Mouse (Mus musculus) layer of hippocampus, adult 18-20 months (tissue): ENCODE measurements at regions not wholly inside any gene's neighbourhood (a gene's known extent, or its start where the extent isn't known, plus 50 kb on each side); places are given as distances from the start of the nearest gene placed in this dataset.
"Not testable (repeated sequence)": the region's sequence is repeated elsewhere in the genome, so short reads cannot be mapped to it uniquely, and the experiment has no call there.

Experiments
- DNase-seq, 2 experiments: peaks; one replicate each; pipeline ENCODE4 v3.0.0; 2022; ENCODE audit warnings: low spot score in 2 of 2

GRCm38 (mm10) chr5:75404601-75405285 is 170.0 kb upstream of the Kit start:
- no peak for DNase-seq

GRCm38 (mm10) chr5:75405496-75405895 is 169.2 kb upstream of the Kit start:
- DNase-seq = no peak

GRCm38 (mm10) chr5:75407686-75408085 is 167.0 kb upstream of the Kit start:
- DNase-seq = no peak

- DNase-seq = no peak
These were observed 164.2 kb upstream of the Kit start for GRCm38 (mm10) chr5:75410240-75411186.

GRCm38 (mm10) chr5:75419282-75419681 is 155.4 kb upstream of the Kit start:
- DNase-seq = not testable (repeated sequence)

- DNase-seq = no peak
These were observed 141.8 kb upstream of the Kit start for GRCm38 (mm10) chr5:75432885-75433284.

- DNase-seq = no peak
These were observed 136.8 kb upstream of the Kit start for GRCm38 (mm10) chr5:75437924-75438323.

- no peak for DNase-seq
These were observed 130.6 kb upstream of the Kit start for GRCm38 (mm10) chr5:75444024-75444604.

- DNase-seq = no peak
These were observed 128.3 kb upstream of the Kit start for GRCm38 (mm10) chr5:75446386-75446785.

- no peak for DNase-seq
These were observed 124.7 kb upstream of the Kit start for GRCm38 (mm10) chr5:75449913-75450525.

- no peak for DNase-seq
These were observed 124.2 kb upstream of the Kit start for GRCm38 (mm10) chr5:75450564-75450963.

- no peak for DNase-seq
These were observed 123.6 kb upstream of the Kit start for GRCm38 (mm10) chr5:75451081-75451480.

- no peak for DNase-seq
These were observed 123.0 kb upstream of the Kit start for GRCm38 (mm10) chr5:75451693-75452092.

GRCm38 (mm10) chr5:75453757-75454390 is 120.8 kb upstream of the Kit start:
- peak; percentile 13 to 48 for DNase-seq

GRCm38 (mm10) chr5:75454961-75455541 is 119.7 kb upstream of the Kit start:
- DNase-seq = no peak

- peak in 1 of 2 experiments; percentile 34 for DNase-seq
These were observed 117.3 kb upstream of the Kit start for GRCm38 (mm10) chr5:75457403-75457802.

- DNase-seq = peak in 1 of 2 experiments; percentile 57
These were observed 116.4 kb upstream of the Kit start for GRCm38 (mm10) chr5:75458317-75458716.

- no peak for DNase-seq
These were observed 114.9 kb upstream of the Kit start for GRCm38 (mm10) chr5:75459758-75460354.

- DNase-seq = no peak
These were observed 114.2 kb upstream of the Kit start for GRCm38 (mm10) chr5:75460414-75461025.

GRCm38 (mm10) chr5:75461368-75461767 is 113.3 kb upstream of the Kit start:
- DNase-seq = no peak
